Mouse (Mus musculus) neural tube, embryonic 15.5 days (tissue): ENCODE results near the gene Zfp81. TPM values are rescaled to one million over a fixed set of nuclear protein-coding genes. Genes with fewer than 3 reads are reported as not detected.
A peak's percentile ranks its signal among the peaks of the same experiment; 100 is the strongest.
"Not testable (repeated sequence)": the region's sequence is repeated elsewhere in the genome, so short reads cannot be mapped to it uniquely, and the experiment has no call there.

Experiments
- ATAC-seq: fragments of 200-750 bp; cut with Nextera tagmentation; 2 replicates; pipeline ENCODE4 v1.8.0; 2017; ENCODE audit warnings: mild to moderate bottlenecking, moderate TSS enrichment, moderate library complexity; ENCODE audit not compliant: low FRiP score
- H3K27ac ChIP-seq: fragments of 300-500 bp; sonication (generic); replicated peaks from 2 replicates; pipeline ENCODE4 v1.5.1; 2015; ENCODE audit warnings: mild to moderate bottlenecking, inconsistent platforms
- H3K27me3 ChIP-seq: fragments of 300-500 bp; sonication (generic); replicated peaks from 2 replicates; pipeline ENCODE4 v1.6.1; 2015; ENCODE audit warnings: inconsistent platforms
- H3K36me3 ChIP-seq: fragments of 300-500 bp; sonication (generic); 2 replicates; pipeline ENCODE4 v1.6.1; 2015; ENCODE audit warnings: inconsistent platforms
- H3K4me1 ChIP-seq: fragments of 300-500 bp; sonication (generic); 2 replicates; pipeline ENCODE4 v1.6.1; 2015; ENCODE audit warnings: inconsistent platforms
- H3K4me2 ChIP-seq: fragments of 300-500 bp; sonication (generic); 2 replicates; pipeline ENCODE4 v1.6.1; 2015; ENCODE audit warnings: inconsistent platforms, mild to moderate bottlenecking, moderate library complexity
- H3K4me3 ChIP-seq: fragments of 300-500 bp; sonication (generic); replicated peaks from 2 replicates; pipeline ENCODE4 v1.5.1; 2015; ENCODE audit warnings: mild to moderate bottlenecking, inconsistent platforms
- H3K9ac ChIP-seq: fragments of 300-500 bp; sonication (generic); replicated peaks from 2 replicates; pipeline ENCODE4 v1.6.1; 2015; ENCODE audit warnings: mild to moderate bottlenecking, inconsistent platforms
- H3K9me3 ChIP-seq: fragments of 300-500 bp; sonication (generic); replicated peaks from 2 replicates; pipeline ENCODE4 v1.6.1; 2016; ENCODE audit warnings: inconsistent platforms
- WGBS: fragments of 180-500 bp; shearing (Covaris S2); methylation state at CpG from one replicate; pipeline ENCODE4 v1.1.7; 2015; ENCODE audit warnings: mixed read lengths; 5-methylcytosine and 5-hydroxymethylcytosine counted together
- polyA plus RNA-seq: library from polyadenylated mRNA; unstranded; fragments of >200 nt; fragmentation: Nextera tagmentation; extraction: Ambion mirVana; gene quantifications from 2 replicates; pipeline ENCODE4 v1.2.1, GENCODE M21; 2015

The Zfp81 gene
- polyA plus RNA-seq = 11.1 and 12.1 TPM in 2 replicates

DNA sequence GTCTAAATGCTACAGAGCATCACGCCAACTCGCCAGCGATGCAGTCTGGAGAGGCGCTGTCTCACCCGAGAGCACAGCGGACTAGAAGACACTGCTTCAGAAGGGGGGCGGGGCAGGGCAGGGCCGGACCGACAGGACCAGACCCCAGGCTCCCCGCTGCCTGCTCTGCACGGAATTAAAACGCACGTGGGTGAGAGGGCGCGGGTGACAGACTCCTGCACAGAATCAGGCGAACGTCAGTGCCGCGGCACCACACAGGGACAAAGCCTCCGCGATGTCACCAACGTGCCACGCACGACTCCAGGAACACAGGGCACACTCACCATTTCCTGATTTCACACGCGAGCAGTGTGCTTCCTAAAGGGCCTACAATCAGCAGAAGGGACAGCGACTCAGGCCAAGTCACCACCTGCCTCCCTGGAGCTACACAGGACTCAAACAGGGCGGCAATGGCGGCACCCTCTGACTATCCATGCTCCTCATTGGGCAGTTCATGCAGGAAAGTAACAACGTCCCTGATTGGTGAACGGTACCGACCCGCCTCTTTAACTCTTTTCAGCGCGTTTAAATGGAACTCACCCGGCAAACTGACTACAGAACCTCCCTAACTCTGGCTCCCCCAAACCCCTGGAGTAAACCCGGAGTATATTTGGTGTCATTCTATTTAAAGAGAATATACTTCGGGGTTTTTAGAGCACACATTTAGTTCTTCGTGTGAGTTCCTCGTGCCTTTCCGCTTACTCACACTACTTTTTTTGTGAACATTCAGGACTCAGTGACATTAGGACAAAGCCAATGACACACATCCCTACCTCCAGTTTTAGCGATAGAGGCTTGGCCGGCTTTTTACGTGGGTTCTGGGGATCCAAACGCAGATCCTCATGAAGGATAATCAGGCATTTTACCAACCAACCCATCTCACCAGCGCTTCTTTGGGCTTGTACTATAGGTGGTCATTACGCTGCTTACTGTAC is at the start of gene Zfp81:
Zfp81 (minus strand) TSS at position 468 of the 974 bp plus-strand sequence.
- peak within 1 kb of the TSS; percentile 91 for H3K4me3 ChIP-seq
- H3K36me3 ChIP-seq = no peaks in the 10 kb centered on the region
- H3K4me1 ChIP-seq = peaks cover 10% of the 10 kb centered on the region
- H3K27me3 ChIP-seq = no peaks in the 10 kb centered on the region
- H3K9ac ChIP-seq = peak within 1 kb of the TSS; percentile 84
- no peaks in the 10 kb centered on the region for H3K9me3 ChIP-seq
- peak; percentile 100 for ATAC-seq
- WGBS = 4% methylated on average over 47 of the region's 47 CpGs
- peak within 1 kb of the TSS; percentile 77 for H3K4me2 ChIP-seq
- H3K27ac ChIP-seq = peak within 1 kb of the TSS; percentile 86

DNA sequence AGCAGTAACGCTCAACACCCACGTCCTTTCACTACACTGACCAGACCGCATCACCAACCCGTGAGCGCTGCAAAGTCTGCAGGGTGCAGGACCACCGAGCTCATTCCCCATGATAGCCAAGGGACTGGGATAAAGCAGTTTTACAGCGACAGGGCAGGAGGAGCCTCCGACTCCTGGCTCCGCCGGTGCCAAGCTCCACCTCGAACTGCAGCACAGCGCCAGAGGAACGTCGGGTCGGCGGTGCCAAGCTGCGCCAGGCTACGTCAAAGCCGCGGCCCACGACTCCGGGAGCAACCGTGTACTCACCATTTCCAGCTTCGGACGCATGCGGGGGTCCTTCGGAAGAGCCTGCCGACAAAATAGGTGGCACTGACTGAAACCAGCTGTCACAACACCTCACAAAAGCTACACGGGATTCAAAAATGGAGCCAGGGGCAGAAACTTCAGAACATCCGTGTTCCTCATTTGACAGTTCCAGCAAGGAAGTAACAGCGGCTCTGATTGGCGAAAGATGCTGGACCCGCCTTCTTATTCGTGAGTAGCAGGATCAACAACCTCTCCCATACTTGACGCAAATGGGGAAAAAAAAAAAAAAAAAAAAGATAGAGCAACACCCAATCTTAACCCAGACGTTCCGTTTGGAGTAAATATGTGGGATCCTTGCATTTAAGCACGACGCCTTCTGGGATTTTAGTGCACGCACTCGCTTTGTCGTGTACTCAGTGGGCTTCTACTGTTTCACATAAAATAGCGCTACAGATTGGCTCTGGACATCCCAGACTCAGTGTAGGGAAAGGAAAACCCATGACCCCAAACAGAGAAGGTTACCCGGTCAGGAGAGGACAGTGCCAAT is 35.7 kb upstream of the Zfp81 start, which contains the start of gene Zfp101:
Zfp101 (minus strand) TSS at position 460 of the 853 bp plus-strand sequence.
- H3K27me3 ChIP-seq = no peaks in the 10 kb centered on the region
- H3K9ac ChIP-seq = peak within 1 kb of the TSS; percentile 70
- H3K36me3 ChIP-seq = no peaks in the 10 kb centered on the region
- peaks cover 13% of the 10 kb centered on the region for H3K4me1 ChIP-seq
- H3K27ac ChIP-seq = peak within 1 kb of the TSS; percentile 83
- no peaks in the 10 kb centered on the region for H3K9me3 ChIP-seq
- H3K4me2 ChIP-seq = peak within 1 kb of the TSS; percentile 68
- H3K4me3 ChIP-seq = peak within 1 kb of the TSS; percentile 91
- peak; percentile 99 for ATAC-seq
- WGBS = under 1% methylated on average over 44 of the region's 44 CpGs

DNA sequence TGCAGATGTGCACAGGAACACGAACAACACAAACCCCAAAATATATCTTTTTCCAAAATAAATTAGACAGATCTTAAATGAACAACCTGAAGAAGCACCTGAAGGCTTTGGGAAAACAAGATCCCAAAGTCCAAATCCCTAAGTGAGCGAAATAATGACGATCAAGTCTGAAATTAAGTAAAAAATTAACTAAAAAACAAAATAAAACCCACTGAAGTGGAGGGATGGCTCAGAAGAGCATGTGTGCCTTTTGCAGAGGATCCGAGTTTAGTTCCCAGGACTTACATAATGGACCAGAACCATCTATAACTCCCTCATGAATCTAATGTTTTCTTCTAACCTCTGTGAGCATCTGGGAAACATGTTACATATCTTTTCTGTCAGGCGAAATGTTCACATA is 33.6 kb upstream of the Zfp81 start:
- Histone ChIP-seq H3K27me3 (no peaks in the 10 kb centered on the region), H3K36me3 (no peaks in the 10 kb centered on the region), H3K27ac (no peak overlapping the region), H3K4me2 (no peak overlapping the region), H3K4me1 (peaks cover 13% of the 10 kb centered on the region), H3K9ac (no peak overlapping the region), H3K9me3 (no peaks in the 10 kb centered on the region), H3K4me3 (no peak overlapping the region)
- 97% methylated on average over 5 of the region's 5 CpGs for WGBS
- ATAC-seq = no peak

GRCm38 (mm10) chr17:33385705-33386104 is 27.0 kb upstream of the Zfp81 start:
- Histone ChIP-seq H3K4me2 (no peak overlapping the region), H3K4me1 (no peaks in the 10 kb centered on the region), H3K27me3 (no peaks in the 10 kb centered on the region), H3K4me3 (no peak overlapping the region), H3K9me3 (no peaks in the 10 kb centered on the region), H3K27ac (no peak overlapping the region), H3K9ac (no peak overlapping the region), H3K36me3 (peaks cover 49% of the 10 kb centered on the region)
- ATAC-seq = no peak

DNA sequence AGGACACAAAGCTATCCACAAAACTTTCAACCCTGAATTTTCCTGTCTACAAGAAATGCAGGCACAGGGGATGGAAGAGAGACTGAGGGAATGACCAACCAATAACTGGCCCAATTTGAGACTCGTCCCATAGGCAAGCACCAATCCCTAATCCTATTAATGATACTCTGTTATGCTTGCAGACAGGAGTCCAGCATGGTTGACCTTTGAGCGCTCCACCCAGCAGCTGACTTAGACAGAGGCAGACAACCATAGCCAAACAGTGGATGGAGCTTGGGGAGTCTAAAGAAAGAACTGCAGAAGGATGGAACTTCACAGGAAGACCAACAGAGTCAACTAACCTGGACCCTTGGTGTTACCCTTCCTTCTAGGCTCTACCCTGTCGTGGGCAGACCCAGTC is 14.1 kb upstream of the Zfp81 start:
- H3K27ac ChIP-seq = no peak overlapping the region
- H3K4me2 ChIP-seq = no peak overlapping the region
- no peaks in the 10 kb centered on the region for H3K9me3 ChIP-seq
- no peak overlapping the region for H3K4me3 ChIP-seq
- no peaks in the 10 kb centered on the region for H3K4me1 ChIP-seq
- ATAC-seq = no peak
- H3K27me3 ChIP-seq = no peaks in the 10 kb centered on the region
- peaks cover 3% of the 10 kb centered on the region; the same call in 1 of the 2 replicates for H3K36me3 ChIP-seq
- 87% methylated on average over 3 of the region's 3 CpGs for WGBS
- H3K9ac ChIP-seq = no peak overlapping the region

DNA sequence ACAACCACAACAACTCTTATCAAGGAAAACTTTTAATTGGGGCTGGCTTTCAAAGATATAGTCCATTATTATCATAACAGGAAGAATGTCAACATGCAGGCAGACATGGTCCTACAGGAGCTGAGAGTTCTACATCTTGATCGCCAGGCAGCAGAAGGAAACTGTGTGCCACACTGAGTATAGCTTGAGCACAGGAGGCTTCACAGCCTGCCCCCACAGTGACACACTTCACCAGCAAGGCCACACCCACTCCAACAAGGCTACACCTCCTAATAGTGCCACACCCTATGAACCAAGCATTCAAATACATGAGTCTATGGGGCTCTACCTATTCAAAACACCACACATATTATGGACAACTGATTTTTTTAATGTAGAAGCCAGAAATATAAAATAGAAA is 5.7 kb downstream of the Zfp81 start:
- Histone ChIP-seq H3K4me2 (no peak overlapping the region), H3K9ac (no peak overlapping the region), H3K36me3 (no peaks in the 10 kb centered on the region), H3K27me3 (no peaks in the 10 kb centered on the region), H3K4me3 (no peak overlapping the region), H3K4me1 (peaks cover 6% of the 10 kb centered on the region), H3K27ac (no peak overlapping the region), H3K9me3 (peaks cover 19% of the 10 kb centered on the region; the same call in 1 of the 2 replicates)
- WGBS = 96% methylated on average over 1 of the region's 1 CpGs
- no peak for ATAC-seq

DNA sequence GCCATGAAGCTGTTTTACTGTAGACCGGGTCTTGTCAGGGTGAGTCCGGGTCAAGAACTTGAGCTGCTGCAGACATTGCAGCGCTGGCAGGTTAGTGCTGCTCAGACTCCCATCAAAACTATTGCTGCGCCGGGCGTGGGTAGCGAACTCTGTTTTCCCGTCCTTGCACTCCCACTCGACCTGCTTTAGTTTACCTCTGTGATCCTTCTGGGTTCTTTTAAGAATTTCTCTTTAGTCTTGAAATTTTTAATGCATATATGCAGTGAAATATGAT is 68.9 kb downstream of the Zfp81 start:
- WGBS = no CpG with 5 or more reads among the region's 9 CpGs
- H3K9ac ChIP-seq, H3K9me3 ChIP-seq, H3K36me3 ChIP-seq, H3K4me3 ChIP-seq, H3K4me1 ChIP-seq, H3K27ac ChIP-seq, H3K27me3 ChIP-seq: not testable (repeated sequence)
- ATAC-seq = peak; percentile 71
- H3K4me2 ChIP-seq = peak overlapping the region; percentile 20

DNA sequence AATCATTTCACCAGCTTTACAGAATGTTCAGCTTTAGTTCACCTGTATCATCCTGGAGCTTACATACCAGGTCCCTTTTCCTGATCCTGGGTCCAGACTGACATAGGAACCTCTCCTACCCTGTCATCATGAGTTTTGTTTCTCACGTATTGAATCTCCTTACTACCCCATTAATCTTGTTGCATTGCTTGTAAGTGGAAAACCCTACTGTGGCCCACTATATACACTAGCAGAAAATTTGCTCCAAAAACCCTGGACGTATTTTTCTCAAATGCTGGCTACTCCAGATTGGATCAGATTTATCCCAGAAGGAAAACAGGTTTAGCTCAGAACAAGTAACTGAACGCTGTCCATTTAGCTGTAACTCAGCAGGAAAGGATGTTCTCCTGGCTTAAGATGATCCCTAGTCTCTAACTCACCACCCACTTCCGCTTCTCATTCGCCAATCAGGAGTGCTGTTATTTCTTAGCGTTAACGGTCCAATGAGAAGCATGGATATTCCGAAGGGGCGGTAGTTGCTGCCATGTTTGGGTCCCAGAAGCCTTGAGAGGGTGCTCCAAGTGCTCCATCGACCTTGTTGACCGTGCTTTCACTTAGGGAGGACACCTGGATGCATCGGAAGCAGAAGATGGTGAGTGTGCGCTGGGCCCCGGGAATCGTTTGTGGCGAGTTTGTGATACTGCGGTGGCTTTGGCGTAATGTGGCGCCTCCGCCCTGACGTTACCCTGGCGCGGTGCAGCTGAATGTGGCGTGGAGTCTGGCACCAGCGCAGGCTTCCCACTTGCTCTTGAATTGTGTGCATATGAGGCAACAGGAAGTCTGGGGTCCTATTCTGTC is 69.4 kb downstream of the Zfp81 start, which contains the start of gene Zfp955b:
Zfp955b (plus strand) TSS at position 506 of the 837 bp plus-strand sequence.
- WGBS = no CpG with 5 or more reads among the region's 25 CpGs
- H3K27ac ChIP-seq, H3K9me3 ChIP-seq, H3K27me3 ChIP-seq, H3K36me3 ChIP-seq, H3K9ac ChIP-seq, H3K4me3 ChIP-seq, H3K4me1 ChIP-seq: not testable (repeated sequence)
- peak; percentile 100 for ATAC-seq
- H3K4me2 ChIP-seq = peak within 1 kb of the TSS; percentile 20

Other genes with a start within 250 kb of the Zfp81 start
- 0.74 and 1.2 TPM in 2 replicates for gene Morc2b, start 219.2 kb downstream of the Zfp81 start, polyA plus RNA-seq
- 0.05 TPM in 1 of 2 replicates, not detected in the other for gene Olfr55, start 190.4 kb downstream of the Zfp81 start, polyA plus RNA-seq
- gene Olfr239, start 167.6 kb downstream of the Zfp81 start, polyA plus RNA-seq = 0.06 TPM in 2 replicates
- gene Olfr1564, start 137.2 kb downstream of the Zfp81 start, polyA plus RNA-seq = 0.05 and 0.08 TPM in 2 replicates
- gene Zfp955a, start 103.7 kb downstream of the Zfp81 start, polyA plus RNA-seq = 21.4 and 22.3 TPM in 2 replicates
- gene Olfr63, start 94.2 kb downstream of the Zfp81 start, polyA plus RNA-seq = 0.04 and 0.05 TPM in 2 replicates
- gene Zfp955b, start 69.3 kb downstream of the Zfp81 start, polyA plus RNA-seq = 19.6 and 22.8 TPM in 2 replicates
- gene Zfp101, start 35.8 kb upstream of the Zfp81 start, polyA plus RNA-seq = 11.1 and 13.6 TPM in 2 replicates
- gene Actl9, start 74.0 kb upstream of the Zfp81 start, polyA plus RNA-seq = not detected in 2 replicates
- gene Adamts10, start 165.3 kb upstream of the Zfp81 start, polyA plus RNA-seq = 57.7 and 63.9 TPM in 2 replicates
- 2.1 and 4.7 TPM in 2 replicates for gene Myo1f, start 196.8 kb upstream of the Zfp81 start, polyA plus RNA-seq